Mouse (Mus musculus) bone marrow, adult 2 months (tissue): Measurements from ENCODE around the gene Strc.

Experiments used
- CTCF ChIP-seq: fragments of 200-500 bp; IDR thresholded peaks from 2 replicates; pipeline ENCODE4 v1.5.1; 2011; ENCODE audit warnings: low read length, control low read depth; ENCODE audit not compliant: control insufficient read depth, insufficient read depth
- POLR2A ChIP-seq: fragments of 200-500 bp; IDR thresholded peaks from 2 replicates; pipeline ENCODE4 v1.6.1; 2011; ENCODE audit warnings: low read depth, mild to moderate bottlenecking, control low read depth, low read length, borderline replicate concordance; ENCODE audit not compliant: control insufficient read depth

DNA sequence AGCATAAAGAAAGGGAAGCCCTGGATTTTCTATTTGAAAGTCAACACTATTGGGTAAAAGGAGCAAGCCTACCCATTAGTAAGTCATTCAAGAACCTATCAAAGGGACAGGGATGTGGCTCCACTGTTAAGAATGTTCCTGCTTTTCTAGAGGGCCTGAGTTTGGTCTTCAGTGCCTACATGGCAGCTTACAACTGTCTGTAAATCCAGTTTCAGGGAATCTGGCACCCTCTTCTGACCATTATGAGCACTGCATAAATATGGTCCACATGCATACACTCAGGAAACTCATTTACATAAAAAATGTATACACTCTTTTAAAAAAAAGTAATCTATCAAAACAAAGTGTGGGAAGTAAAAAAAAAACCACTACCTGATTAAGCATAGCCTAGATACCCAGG, 47.9 kb downstream of the Strc start:
- TF ChIP-seq CTCF (no peak), POLR2A (no peak)
